Mouse (Mus musculus) lung, adult 18-20 months (tissue): ENCODE measurements around the gene Plin4.

Experiments used
- DNase-seq, 2 experiments: peaks; one replicate each; pipeline ENCODE4 v3.0.0; 2022; ENCODE audit warnings: mixed read lengths in 2 of 2

Plin4 gene

DNA sequence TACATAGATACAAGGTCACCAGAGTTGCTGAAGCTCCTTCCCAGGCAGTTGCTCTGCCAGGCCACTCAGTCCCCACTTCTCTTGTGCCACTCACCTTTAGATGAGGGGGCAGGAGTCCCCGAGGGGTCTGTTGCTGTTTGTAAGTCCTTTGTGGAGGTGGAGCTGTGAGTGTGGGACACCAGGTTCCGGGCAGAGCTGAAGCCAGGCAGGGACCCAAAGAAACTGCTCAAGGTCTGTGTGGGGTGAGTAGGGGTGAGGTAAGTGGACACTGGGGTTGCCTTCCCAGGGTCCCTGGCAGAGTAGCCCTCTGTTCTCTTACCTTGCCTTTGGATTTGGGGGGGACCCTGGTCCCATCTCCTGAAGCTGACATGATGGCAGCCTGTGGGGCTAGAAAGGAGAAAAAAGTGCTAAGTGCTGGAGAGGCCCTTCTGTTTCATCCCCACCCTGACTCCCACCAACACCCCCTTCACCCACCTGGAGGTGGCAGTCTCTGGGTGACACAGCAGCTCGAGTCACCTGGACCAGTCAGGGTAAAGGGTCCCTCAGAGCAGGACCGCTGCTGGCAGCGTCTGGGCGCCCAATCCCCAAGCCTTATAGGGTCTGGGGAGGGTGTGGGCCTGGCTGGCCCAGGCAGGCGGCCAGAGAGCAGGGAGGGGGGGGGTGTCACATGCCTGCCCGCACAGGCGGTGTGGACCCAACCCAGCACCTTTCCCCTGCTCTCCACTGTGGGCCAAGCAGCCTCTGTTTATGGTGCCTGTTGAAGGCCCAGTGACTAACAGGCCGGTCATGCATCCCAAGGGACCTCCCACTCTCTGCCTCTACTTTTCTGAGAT is at the start of gene Plin4:
Gene Plin4 (minus strand): TSS at position 585 of the 833 bp plus-strand sequence.
- DNase-seq, result no peak

DNA sequence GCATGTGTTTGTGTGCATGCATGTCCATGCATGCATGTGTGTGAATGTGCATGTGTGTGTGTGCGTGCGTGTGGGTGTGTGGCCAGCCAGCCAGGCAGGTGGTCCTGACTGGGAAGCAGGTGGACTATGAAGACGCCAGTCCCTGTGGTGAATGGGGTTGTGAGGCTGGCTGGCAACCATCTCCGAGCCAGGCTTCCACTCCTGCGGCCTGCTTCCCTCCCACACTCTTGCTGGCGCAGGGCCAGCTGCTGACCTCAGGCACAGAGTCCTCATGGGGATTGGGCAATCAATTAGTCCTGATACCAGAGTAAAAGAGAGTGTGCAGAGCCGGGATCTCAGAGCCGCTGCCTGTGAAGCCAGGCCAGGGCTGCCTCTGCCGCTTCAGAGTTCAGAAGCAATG is 44.0 kb upstream of the Plin4 start:
- peak; percentile 85 to 88 for DNase-seq

DNA sequence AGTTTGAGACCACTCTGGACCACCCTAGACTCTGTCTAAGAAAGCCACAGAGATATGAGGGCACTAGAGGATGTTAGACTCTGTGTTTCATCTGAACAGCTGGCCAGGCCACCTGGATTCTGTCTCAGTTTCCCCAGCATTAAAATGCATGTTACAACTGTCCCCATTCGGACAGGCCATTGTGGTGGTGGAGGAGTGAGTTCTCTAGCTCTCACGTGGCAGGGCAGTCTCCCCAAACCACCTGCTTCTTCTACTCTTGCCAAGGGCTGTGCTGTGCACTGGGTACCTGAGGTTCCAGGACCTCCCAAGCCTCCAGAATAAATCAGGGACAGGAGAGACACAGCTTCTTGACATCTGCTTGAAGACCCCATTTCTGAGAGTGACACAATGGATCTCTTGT is 40.3 kb upstream of the Plin4 start:
- DNase-seq, result no peak

DNA sequence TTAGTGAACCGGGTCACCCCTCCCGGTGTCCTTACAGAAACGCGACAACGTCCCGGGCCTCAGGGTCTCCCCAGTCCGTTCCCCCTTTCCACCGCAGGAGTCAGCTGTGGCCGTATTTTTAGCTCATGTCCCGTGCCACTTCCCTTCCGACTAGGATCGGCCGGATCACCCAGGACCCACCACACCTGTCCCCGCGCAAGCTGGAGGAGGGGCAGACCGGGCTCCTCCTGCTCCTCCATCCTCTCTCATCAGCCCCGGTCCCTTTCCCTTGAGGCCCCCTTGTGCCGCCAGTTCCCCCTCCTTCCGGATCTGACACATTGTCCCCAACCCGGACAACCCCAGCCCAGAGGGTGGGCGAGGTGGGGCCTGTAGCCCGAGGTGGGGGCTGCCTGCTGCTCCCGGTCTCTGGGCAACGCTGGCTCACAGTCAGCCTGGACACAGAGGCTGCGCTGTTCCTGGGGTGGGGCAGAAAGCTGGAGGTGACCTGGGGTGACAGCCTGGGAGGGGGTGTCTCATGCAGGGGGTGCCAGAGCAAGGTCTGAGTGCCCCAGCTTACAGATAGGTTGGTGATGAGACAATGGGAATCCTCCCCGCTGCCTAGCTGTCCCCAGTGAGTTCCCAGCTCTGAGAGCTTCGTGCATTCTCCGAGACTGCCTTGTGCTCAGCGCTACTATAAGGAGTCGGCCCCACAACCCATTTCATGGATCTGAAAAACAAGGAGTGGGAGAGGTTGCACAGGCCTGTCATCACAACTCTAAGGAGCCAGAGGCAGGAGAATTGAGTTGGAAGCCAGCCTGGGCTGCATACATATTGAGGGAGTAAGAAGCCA is 39.4 kb upstream of the Plin4 start:
- DNase-seq, result no peak

DNA sequence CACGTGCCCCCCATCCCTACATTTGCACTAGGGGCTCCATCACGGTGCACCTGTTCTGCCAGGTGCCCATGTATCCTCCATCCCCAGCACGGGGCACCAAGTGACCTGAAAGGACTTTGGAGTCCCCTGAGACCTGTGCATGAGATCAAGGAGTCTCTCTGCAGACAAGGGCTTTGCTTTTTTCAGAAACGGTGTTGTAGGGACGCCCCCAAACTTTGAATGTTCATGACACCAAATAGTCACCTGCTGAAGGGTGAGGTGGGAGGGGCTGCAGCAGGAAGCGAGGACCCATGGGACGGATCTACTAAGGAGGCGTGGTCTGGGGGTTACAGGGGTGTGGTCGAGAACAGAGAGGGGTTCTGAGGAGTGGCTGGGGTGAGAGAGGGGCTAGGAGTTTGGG is 38.7 kb upstream of the Plin4 start:
- no peak for DNase-seq

DNA sequence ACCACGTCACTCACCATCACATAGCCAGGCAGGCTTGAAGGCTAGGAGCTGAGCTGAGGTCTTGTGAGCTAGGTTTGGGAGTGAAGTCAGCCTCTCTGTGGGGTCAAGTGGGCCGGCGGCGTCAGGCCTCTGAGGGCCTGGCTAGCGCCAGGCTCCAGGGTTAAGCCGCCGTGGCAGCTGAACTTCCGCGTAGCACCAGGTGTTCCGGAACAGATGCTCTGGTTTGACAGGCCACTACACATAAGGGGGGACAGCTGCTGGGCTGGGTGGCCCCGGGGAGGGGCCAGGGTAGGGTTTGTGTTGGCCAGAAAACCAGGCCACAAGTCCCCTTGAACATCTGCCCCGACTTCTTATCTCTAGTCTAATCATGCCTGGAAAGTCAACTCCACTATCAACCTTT is 37.8 kb upstream of the Plin4 start:
- no peak for DNase-seq

DNA sequence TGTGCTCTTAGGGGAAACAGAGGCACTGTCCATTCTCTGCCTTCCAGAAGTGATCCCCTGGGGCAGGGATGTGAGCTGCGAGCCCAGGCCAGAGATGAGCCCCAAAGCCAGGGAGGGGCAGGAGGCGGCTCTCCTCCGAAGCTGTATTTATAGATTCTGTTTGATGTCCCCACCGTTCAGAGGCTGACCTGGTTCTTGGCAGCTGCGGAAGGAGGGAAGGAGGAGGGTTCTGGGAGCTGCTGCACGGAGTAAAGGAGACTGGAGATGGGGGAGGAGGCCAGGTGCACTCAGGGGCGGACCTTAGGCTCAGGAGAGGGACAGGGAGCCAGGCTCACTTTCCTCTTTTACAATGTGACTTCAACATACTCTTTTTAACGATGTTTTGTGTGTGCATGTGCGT is 36.5 kb upstream of the Plin4 start:
- DNase-seq, result no peak

DNA sequence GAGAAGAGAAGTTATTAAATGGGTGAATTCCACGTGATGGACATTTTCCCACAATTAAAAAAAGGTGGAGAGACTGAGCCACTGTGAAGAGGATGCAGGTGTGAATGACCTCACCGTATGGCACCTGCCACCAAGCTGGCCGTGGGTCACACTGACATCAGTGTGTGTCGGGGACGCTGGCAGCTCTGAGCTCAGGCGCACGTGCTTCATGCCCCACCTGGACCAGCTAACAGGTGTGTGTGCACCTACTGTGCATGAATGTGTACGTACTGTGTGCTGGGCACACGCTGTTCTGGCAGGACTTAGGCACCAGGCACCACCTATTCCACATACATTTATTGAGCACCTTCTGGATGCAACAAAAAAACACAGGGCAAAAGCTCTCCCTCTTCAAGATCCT is 34.9 kb upstream of the Plin4 start:
- DNase-seq, result no peak

DNA sequence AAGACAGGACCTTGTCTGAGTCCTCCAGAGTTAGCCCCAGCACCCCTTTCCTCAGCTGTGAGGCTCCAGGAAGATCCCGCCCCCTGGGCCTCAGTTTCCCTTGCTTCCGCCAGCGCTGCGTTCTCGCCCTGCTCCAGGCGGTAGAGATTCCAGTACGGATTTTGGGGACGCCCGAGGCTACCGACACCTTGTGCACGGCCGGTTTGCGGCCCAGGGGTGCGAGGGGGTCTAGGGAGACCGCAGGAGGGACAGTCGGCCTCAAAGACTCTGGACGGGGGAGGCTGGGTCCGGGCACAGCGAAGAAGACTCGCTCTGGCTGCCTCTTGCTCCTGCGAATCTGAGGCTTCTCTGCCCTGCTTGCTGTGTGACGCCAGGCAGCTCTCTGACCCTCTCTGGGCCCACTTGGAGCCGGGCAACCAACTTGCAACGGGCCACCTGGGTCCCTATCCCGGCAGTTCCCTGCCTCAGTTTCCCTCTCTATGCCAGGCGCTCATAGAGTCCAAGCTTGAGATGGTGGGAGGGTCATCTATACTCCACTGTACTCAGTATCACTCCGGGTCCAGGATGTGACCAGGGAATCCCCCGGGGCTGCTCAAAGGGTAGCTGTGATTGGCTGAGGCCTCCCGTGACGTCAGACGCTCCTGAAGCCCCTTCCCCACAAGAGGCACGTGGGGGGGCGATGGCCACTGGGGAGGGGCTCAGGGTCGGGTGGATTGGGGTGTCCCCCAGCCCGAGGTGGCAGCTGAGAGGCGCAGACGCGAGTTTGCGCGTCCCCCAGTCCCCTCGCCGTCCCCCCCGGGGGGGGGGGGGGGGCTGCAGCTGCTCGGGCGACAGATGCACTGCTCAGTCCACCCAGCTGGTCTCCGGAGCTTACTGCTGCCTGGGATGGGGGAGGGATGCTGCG is 32.4 kb upstream of the Plin4 start:
- no peak for DNase-seq

DNA sequence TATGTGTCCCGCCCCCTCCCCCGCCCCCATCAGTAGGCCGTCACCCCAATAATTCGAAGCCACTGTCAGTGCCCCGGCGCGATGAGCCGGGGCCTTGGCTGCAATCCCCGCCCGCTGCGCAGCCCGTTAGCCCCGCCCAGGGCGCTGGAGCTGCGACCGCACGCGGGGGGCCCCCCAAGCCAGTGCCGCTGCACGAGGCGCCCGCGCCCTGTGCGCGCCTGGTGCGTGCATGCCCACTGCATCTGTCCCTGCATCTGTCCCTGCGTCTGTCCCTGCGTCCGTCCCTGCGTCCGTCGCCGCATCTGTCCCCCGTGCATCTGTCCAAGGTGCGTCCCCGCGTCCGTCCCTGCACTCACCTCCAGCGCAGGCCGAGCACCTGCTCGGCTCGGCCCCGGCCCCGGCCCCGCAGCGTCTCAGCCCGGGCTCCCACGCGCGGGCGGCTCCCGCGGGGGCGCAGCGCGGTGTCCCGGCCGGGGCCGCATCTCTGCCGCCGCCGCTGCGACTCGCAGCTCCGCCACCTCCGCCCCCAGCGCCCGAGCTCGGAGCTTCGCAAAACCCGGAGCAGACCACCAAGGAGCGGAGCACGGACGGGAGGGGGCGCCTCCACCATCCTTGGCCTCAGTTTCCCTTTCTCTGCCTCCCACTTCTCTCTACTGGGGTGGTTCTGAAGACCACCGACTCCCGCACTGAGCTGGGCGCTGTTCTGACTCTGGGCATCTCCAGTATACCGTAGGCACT is 30.4 kb upstream of the Plin4 start, which contains the start of gene Sema6b:
Gene Sema6b (minus strand): TSS at position 486 of the 738 bp plus-strand sequence.
- DNase-seq, result no peak

DNA sequence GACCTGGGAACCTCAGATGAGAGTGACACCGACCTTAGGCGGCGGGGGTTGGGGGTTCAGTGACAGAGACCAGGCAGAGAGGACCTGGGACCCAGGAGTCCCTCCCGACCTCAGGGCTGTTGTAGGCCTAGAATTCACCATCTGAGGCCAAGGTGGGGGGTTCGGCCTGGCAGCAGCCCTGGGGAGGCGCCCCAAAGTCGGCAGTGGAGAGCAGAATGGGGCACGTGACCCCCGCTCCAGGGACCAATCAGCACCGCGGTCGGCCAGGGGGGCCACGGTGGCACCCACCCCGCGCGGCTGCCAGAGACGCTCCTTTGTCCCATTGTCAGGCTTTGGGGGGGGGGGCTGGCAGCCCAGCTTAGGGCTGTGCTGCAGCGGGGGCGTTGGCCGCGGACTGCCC is 29.8 kb upstream of the Plin4 start:
- DNase-seq, result no peak

DNA sequence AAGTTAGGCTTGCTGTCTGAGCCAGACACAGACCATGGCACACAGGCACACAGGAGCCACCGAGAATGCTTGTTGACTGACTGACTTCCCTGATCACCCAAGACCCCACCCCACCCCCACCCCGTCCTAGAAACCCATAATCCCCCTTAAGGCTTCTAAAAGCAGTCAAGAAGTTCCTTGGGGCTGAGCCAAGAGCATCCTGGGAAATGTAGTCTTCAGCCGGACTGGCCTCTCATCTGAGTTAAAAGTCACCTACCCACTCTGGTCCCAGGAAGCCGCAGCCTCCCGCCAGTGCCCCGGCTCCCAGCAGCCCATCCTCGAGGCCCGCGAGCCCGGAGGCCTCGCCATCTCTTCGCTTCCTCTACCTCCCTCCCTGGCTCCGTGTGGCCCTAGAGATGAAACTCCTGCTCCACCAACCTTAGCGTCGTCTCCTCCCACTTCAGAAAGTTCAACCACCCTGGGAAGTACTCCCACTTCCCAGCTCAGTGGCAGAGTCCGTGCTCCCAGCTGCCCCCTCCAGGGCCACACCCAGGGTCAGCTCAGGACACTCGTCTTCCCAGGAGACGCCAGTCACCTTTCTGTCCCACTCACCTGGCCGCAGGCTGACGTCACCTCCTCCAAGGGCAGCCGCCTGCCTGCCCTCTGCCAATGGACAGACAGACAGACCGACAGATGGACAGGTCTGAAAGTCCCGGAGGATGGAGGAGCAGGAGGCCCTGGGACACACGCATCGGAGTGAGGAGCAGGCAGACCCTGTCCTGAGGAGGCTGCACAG is 28.4 kb upstream of the Plin4 start:
- DNase-seq, result peak in 1 of 2 experiments; percentile 37

DNA sequence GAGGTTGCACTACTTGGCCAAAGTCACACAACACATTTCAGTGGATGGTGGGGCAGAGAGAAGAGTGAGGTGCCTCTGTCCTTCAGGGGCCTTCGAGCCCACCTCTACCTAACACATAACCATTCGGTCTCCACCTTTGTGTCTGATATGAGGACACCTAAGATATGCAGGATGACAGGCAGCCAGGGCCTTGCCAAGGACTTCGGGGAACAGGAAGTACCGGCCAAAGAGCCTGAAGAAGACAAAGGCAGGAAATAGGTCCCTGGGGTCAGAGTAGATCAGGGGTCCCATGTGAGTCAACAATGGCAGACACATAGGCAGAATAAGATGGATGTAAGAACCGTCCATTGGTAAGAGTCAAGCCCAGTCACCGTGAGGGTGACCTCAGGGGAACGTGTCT is 27.0 kb upstream of the Plin4 start:
- DNase-seq, result no peak

DNA sequence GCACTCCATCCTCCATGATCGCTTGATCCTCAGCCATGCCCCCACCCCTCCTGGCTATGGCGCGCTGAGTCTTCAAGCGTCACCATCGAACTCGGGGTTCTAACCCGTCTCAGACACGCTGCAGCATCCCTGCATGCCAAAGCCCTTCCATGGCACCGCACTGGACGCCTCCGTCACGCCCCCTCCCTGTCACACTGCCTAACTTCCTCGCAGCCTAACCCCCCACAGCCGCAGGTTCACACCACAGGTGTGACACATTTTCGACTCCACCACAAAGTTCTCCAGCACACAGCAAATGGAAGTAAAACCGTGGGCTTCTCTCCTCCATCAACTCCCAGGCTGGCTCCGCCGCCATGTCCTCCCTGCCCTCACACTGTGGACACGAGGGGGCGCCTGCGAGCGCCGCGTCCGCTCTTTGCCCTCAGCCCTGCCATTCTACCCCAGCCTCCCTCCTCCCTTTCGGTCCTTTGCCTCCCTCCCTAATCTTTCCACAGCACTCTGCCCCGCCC is 24.9 kb upstream of the Plin4 start:
- DNase-seq, result peak; percentile 69 to 73

DNA sequence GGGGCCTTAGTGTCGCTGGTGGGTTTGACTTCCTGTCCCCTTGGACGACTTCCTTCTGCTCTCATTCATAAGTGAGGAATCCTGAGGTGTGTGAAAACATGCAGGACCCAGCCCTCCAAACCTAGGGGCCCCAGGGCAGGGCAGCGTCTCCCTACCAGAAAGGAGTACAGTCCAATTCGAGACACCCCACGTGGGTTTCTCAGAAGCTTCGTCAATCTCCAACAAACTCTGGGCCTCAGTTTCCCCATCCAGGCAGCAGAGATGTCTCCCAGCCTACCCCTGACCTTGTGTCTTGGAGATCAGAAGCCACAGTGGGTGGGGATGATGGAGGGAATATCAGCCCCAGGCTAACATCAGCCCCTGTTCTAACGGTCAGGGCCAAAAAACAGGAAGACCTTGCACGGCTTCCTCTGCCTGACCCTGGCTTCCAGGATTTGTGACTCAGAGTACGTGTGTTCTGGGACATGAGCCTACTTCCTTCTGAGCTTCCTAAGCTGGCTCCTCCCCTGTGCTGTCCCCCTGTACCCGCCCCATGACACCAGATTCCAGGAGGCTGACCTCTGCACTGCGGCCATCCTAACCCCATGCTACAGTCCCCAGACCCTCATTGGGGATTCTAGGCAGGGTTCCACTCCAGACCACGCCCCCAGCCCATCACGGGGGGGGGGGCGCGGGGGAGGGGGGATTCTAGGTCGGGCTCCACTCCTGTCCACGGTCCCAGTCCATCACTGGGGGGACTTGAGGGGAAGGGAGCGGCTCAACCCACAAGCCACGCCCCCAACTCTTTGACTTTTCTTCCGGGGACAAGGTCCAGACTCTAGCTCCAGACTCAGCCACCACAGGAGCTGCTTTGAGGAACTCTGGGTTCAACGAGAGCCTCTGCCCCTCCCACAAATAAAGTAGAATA is 24.1 kb upstream of the Plin4 start:
- peak; percentile 84 to 86 for DNase-seq

DNA sequence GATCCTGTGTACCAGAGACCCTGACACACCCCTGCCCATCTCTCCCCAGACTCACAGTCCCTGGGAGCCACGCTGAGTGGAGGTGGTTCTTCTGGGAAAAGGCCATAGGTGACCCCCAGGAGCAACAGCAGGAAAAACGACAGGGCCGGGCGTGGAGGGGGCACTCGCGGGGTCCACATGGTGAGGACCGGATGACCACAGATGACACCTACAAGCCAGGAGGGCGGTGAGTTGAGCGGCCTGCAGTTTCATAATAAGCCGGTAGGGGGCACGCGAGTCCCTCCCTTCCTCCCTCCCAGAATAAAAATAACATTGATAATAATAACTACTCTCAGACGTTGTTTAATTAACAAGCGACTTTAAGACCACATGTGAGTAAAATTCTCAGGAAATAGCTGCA is 23.1 kb upstream of the Plin4 start:
- DNase-seq, result peak; percentile 63 to 72

DNA sequence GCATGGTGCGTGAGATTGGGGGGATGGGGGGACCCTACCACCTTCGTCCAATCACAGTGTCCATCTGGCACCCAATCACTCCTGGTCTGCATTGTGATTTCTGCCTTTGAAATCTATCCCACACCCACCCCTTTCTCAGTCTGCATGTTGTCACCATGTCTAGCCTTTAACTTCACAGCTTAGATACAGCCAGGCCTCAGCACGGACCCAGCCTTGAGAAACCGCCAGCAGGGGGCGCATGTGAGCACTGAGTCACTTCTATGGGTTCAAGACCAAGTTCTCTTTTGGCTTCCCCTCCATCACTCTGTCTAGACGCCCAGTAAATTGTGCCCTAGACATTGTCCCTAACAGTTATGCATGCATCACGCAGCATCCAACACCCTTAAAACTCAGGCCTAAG is 22.2 kb upstream of the Plin4 start:
- peak; percentile 50 to 67 for DNase-seq

DNA sequence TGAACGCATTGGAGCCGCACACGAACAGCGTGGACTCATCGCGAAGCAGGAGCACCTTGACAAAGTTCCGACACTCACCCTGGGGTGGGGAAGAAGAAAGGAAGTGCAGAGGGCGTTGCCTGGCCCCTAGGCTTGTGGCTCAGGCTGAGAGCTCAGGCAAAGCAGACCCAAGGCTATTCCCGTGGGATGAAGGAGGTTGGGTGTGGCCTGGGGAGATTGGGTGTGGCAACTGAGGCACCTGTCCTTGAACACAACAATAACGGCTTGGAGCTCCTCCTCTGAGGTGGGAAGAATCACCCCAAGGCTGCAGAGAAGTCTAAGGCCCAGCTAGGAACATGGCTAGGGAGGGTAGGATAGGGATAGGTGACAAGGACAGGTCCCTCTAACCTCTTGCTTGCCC is 21.5 kb upstream of the Plin4 start:
- no peak for DNase-seq

DNA sequence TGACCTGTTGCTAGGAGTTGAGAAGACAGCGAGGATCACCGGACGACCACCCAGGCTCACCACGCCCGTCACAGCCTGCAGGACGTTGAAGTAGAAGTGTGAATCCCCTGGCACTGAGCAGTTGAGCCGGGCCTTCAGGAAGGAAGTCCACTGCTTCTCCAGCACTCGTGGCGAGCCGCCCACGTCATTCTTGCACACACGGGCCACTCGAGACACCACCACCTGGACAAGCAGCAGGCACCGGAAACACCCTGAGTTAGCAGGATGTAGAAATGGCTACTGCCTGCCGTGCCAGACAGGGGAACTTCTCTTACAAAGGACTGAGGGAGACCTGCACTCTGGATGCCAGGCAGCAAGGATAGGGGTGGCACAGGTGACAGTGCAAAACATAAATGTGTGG is 18.6 kb upstream of the Plin4 start:
- DNase-seq, result no peak

DNA sequence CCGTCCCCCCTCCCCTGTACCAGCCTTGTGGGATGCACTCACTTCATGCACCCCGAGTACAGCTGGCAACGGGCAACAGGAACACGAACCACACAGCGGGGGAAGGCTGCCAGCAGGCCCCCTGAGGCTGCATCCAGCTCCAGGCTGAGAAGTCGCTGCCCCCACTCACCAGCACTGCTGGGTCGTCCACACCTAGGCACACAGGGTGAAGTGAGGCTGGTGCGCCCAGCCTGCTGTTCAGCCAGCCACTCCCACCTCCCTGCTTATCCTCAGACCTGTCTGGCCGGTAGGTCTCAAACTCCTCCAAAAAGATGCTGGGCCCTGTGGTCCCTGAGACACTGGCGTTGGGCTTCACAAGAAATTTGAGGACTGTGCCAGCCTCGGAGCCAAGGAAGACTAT is 16.6 kb upstream of the Plin4 start:
- no peak for DNase-seq
